Mouse (Mus musculus): ENCODE results near the gene Dcbld1.

GRCm38 (mm10) chr10:52260209-52260608, 26.8 kb downstream of the Dcbld1 start:
- TF ChIP-seq CTCF (IDR thresholded peaks at IDR 0.05; ENCODE audit: low read depth) = no peak
- no peak for TF ChIP-seq EP300 (IDR thresholded peaks at IDR 0.05; ENCODE audit: low read depth)
